Mouse (Mus musculus) ES-E14 (cell line): ENCODE measurements around the gene Prnp. TPM values are rescaled to one million over a fixed set of nuclear protein-coding genes. Genes with fewer than 3 reads are reported as not detected.

Experiments
- DNase-seq: peaks from one replicate; pipeline ENCODE4 v3.0.0-alpha.2; 2013; ENCODE audit warnings: low read depth, low spot score
- H3K27ac ChIP-seq: 2 replicates; pipeline ENCODE4 v1.5.1; 2012; ENCODE audit warnings: low read depth, mild to moderate bottlenecking, low read length, moderate library complexity, mixed read lengths; ENCODE audit not compliant: poor library complexity, insufficient read depth, severe bottlenecking
- H3K36me3 ChIP-seq: 2 replicates; pipeline ENCODE4 v1.6.1; 2012; ENCODE audit warnings: mild to moderate bottlenecking, low read length, moderate library complexity, mixed read lengths; ENCODE audit not compliant: control insufficient read depth, poor library complexity, insufficient read depth, severe bottlenecking
- H3K4me1 ChIP-seq, 2 experiments: fragments of 150-350 bp in 1 of 2; sonication (generic) in 1 of 2; 2 replicates each; pipeline ENCODE4 v1.6.1; 2012; ENCODE audit warnings: low read length in 2 of 2, mild to moderate bottlenecking in 1 of 2, mixed read lengths in 1 of 2; ENCODE audit not compliant: control insufficient read depth in 2 of 2, insufficient read depth in 2 of 2, poor library complexity in 1 of 2
- H3K4me3 ChIP-seq, 2 experiments: fragments of 150-350 bp in 1 of 2; sonication (generic) in 1 of 2; 2 replicates each; pipeline ENCODE4 v1.5.1; 2012; ENCODE audit warnings: low read length in 2 of 2, low read depth in 1 of 2, mild to moderate bottlenecking in 1 of 2, mixed read lengths in 1 of 2; ENCODE audit not compliant: insufficient read depth in 1 of 2, poor library complexity in 1 of 2, severe bottlenecking in 1 of 2
- H3K9ac ChIP-seq: 2 replicates; pipeline ENCODE4 v1.6.1; 2012; ENCODE audit warnings: low read depth, mild to moderate bottlenecking, low read length, mixed read lengths; ENCODE audit not compliant: poor library complexity, insufficient read depth, severe bottlenecking
- H3K9me3 ChIP-seq: fragments of 150-350 bp; sonication (generic); 2 replicates; pipeline ENCODE4 v1.6.1; 2012; ENCODE audit warnings: low read depth, mild to moderate bottlenecking, low read length; ENCODE audit not compliant: control insufficient read depth, insufficient read depth
- CHD2 ChIP-seq: IDR thresholded peaks from 2 replicates; pipeline ENCODE4 v1.6.1; 2014; ENCODE audit warnings: mild to moderate bottlenecking, low read depth, low read length, inconsistent platforms
- HCFC1 ChIP-seq: IDR thresholded peaks from 2 replicates; pipeline ENCODE4 v1.6.1; 2012; ENCODE audit warnings: low read length, inconsistent platforms, borderline replicate concordance; ENCODE audit not compliant: insufficient read depth
- MAFK ChIP-seq: IDR thresholded peaks from 2 replicates; pipeline ENCODE4 v1.6.1; 2014; ENCODE audit warnings: mild to moderate bottlenecking, low read depth, low read length, inconsistent platforms; ENCODE audit not compliant: insufficient read depth
- ZC3H11A ChIP-seq: IDR thresholded peaks from 2 replicates; pipeline ENCODE4 v1.6.1; 2012; ENCODE audit warnings: low read depth, mild to moderate bottlenecking, inconsistent platforms, low read length, borderline replicate concordance
- ZNF384 ChIP-seq: IDR thresholded peaks from 2 replicates; pipeline ENCODE4 v1.6.1; 2012; ENCODE audit warnings: low read depth, low read length, inconsistent platforms
- in situ Hi-C, 2 experiments: fragments of 600-800 bp; cut with MboI; formaldehyde crosslinking; loops; one replicate each; pipeline ENCODE4 v1.15.1; 2025; ENCODE audit warnings: low sequenced_read_pairs in 2 of 2, inconsistent platforms in 1 of 2; ENCODE audit not compliant: unreplicated experiment in 2 of 2
- total RNA-seq: library from RNA; depleted of rRNA; stranded (reverse); fragments of 300-350 nt; gene quantifications from 2 replicates; pipeline ENCODE4 v1.2.3, GENCODE M21; 2012

The Prnp gene
- total RNA-seq, 1 experiment, result 30.8 TPM

DNA sequence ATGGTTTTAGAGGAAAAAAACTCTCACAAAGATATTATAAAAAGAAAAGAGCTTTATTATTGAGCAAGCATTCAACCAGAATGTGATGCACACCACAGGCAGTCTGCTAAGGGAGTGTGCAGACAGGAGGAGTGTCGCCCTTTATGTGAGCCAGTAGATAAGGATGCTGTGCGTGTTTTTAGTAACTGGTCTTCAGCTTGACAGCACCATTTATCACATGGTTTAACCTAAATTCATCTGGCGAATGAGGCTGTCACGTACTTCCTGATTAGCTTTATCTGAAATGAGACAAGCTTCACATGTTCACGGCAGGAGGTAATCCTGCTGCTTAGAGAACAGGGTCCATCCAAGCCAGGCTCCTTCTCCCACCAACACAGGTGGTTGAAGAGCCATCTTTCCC is 4.7 kb upstream of the Prnp start:
- Histone ChIP-seq H3K4me3 (no peak overlapping the region), H3K36me3 (no peaks in the 10 kb centered on the region), H3K27ac (no peak overlapping the region), H3K4me1 (peaks cover 3 to 4% of the 10 kb centered on the region in 2 experiments; a peak in 2 of 4 replicates), H3K9me3 (no peaks in the 10 kb centered on the region), H3K9ac (no peak overlapping the region)
- in situ Hi-C loops, result no loop called here
- no peak for DNase-seq
- TF ChIP-seq HCFC1 (no peak), MAFK (no peak), CHD2 (no peak), ZNF384 (no peak), ZC3H11A (no peak)

DNA sequence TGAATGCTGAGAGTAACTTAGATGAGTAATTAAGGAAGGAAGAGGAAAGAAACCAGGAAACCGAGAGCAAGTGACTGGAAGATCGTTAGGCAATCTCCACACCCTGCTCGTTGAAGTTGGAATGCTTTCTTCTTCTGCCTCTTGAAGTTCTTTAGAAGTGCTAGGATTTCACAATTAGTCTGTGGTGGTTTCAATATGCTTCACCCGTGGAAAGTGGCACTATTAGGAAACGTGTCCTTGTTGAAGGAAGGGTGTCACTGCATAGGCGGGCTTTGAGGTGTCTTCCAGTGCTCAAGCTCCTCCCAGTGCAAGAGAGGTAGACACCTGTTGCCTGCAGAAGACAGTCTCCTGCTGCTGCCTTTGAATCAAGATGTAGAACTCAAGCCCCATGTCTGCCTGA is 4.0 kb upstream of the Prnp start:
- H3K27ac ChIP-seq, result no peak overlapping the region
- no peak overlapping the region for H3K4me3 ChIP-seq
- H3K9me3 ChIP-seq, result no peaks in the 10 kb centered on the region
- no peak for DNase-seq
- TF ChIP-seq MAFK, result no peak
- TF ChIP-seq CHD2, result no peak
- TF ChIP-seq ZNF384, result no peak
- TF ChIP-seq HCFC1, result no peak
- TF ChIP-seq ZC3H11A, result no peak
- H3K4me1 ChIP-seq, result peaks cover 3 to 4% of the 10 kb centered on the region in 2 experiments; a peak in 2 of 4 replicates
- H3K36me3 ChIP-seq, result no peaks in the 10 kb centered on the region
- no peak overlapping the region for H3K9ac ChIP-seq
- in situ Hi-C loops, result no loop called here

DNA sequence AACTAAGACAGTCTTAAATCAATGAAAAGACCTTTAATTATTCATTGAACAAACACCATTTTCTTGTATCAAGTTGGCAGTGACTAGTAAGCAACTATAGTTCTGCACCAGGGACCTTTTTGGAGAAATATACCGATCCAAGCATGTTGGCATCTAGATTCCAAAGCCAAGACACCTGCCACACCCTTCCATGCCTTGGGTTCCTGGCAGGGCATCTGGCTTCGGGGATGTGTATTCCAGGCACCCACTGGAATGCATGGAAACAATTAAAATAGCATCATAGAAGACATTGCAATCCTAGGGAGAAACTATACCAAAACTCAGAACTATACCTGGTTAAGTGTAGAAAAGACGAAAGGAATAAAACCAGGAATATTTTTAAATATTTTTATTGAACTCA is 3.5 kb upstream of the Prnp start:
- TF ChIP-seq MAFK (no peak), ZC3H11A (no peak), HCFC1 (no peak), CHD2 (no peak), ZNF384 (no peak)
- in situ Hi-C loops, result no loop called here
- Histone ChIP-seq H3K4me3 (no peak overlapping the region), H3K4me1 (peaks cover 3 to 4% of the 10 kb centered on the region in 2 experiments; a peak in 2 of 4 replicates), H3K9ac (no peak overlapping the region), H3K9me3 (no peaks in the 10 kb centered on the region), H3K27ac (no peak overlapping the region), H3K36me3 (no peaks in the 10 kb centered on the region)
- no peak for DNase-seq

DNA sequence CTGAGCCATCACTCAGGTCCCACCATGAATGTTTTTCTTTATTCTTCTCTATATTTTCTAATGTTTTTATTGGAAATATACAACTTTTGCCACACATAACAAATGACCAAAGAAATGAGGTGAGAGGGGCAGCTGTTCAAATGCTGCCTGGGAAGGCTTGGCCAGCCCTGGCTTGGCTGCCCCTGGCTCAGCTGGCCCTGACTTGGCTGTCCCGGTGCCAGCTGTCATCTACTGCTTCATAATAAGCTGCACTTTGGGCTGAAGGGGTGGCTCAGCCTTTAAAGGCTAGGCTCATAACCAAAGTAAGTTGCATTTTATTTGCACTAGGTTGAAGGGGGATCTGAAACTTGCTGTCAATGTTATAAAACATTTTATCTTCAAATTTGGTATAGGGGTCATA is 2.9 kb upstream of the Prnp start:
- Histone ChIP-seq H3K36me3 (no peaks in the 10 kb centered on the region), H3K27ac (no peak overlapping the region), H3K9me3 (no peaks in the 10 kb centered on the region), H3K4me3 (no peak overlapping the region), H3K4me1 (peaks cover 3 to 4% of the 10 kb centered on the region in 2 experiments; a peak in 2 of 4 replicates), H3K9ac (no peak overlapping the region)
- no peak for DNase-seq
- TF ChIP-seq ZC3H11A, result no peak
- no peak for TF ChIP-seq HCFC1
- no peak for TF ChIP-seq CHD2
- no peak for TF ChIP-seq ZNF384
- no peak for TF ChIP-seq MAFK
- in situ Hi-C loops, result no loop called here

DNA sequence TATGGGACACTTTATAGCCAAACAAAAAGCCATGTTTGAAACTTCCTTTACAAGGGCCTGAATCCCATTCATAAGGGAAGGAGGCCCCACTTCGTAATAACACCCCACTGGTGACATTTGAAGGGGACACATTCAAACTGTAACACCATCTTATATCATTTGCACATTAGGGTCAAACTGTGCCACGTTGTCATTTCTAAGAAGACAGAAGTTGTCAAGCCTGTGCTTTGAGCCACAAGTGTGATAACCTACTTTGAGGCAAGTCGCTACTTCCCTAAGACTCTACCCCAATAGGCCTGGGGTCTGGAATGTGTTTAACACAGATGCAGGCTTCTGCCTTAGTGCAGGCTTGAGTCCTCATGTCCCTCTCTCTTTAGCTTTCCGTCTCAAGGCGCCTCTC is 2.4 kb upstream of the Prnp start:
- no peak for DNase-seq
- in situ Hi-C loops, result no loop called here
- Histone ChIP-seq H3K27ac (no peak overlapping the region), H3K4me1 (peaks cover 3 to 4% of the 10 kb centered on the region in 2 experiments; a peak in 2 of 4 replicates), H3K9ac (no peak overlapping the region), H3K36me3 (no peaks in the 10 kb centered on the region), H3K4me3 (no peak overlapping the region), H3K9me3 (no peaks in the 10 kb centered on the region)
- no peak for TF ChIP-seq HCFC1
- no peak for TF ChIP-seq MAFK
- no peak for TF ChIP-seq ZNF384
- TF ChIP-seq CHD2, result no peak
- TF ChIP-seq ZC3H11A, result no peak
